Mouse (Mus musculus): ENCODE data around the gene Fnbp1.

DNA sequence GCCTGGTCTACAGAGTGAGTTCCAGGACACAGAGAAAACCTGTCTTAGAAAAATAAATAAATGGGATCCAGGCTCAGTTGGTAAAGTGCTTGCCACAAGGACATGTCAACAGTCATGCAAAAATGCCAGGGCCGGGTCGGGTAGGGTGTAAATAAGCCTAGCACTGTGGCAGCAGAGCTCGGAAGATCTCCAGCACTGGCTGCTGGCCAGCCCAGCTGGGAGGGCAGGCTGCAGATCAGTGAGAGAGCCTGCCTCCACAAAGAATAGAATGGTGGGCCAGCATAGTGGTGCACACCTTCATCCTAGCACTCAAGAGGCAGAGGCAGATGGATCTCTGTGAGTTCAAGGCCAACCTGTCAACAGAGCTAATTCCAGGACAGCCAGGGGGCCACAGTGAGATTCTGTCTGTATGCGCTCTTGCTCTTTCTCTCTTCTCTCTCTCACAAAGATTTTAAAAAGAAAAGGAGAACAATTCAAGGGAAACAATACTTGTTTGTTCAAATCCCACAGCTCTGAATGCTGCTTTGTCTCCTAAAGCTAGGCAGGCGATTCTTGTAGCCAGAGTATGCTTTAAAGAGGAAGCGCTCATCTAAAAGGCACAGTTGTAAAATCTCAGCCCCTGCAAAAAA is 84.1 kb downstream of the Fnbp1 start:
- TF ChIP-seq CTCF (IDR thresholded peaks at IDR 0.05; ENCODE audit: borderline replicate concordance, insufficient read depth, low read depth, low read length) (no peak; the same call in 1 of the 2 replicates), POLR2A (IDR thresholded peaks at IDR 0.05; ENCODE audit: borderline replicate concordance, insufficient read depth, low read length) (no peak)

Data from cerebellum, adult 2 months (tissue).